Mouse (Mus musculus): ENCODE results near the gene Trhr2.

DNA sequence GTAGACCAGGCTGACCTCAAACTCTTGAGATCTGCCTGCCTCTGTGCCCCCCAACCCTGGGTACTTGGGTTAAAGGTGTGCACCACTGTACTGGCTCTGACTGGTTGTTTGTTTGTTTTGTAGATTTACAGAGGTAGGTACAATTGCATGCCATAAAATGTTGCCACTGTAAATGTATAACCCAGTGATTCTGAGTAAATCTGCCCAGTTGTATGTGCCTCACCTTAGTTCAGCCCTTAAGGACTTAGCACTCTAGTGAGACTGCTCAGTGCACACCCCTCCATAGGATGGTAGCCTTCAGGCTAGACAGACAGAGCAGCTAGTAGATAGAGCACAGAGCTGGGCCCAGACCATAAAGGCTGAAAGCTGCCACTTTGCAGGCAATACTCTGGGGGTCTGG, 33.2 kb upstream of the Trhr2 start:
- no peak for TF ChIP-seq POLR2A (IDR thresholded peaks at IDR 0.05; ENCODE audit: insufficient read depth, low read depth, low read length)
- TF ChIP-seq CTCF (IDR thresholded peaks at IDR 0.05), result no peak
- no peak for TF ChIP-seq EP300 (IDR thresholded peaks at IDR 0.05; ENCODE audit: insufficient read depth, low read depth, low read length)
